Mouse (Mus musculus) thymus, adult 2 months (tissue): ENCODE data around the gene Ttbk1. TPM values are rescaled to one million over a fixed set of nuclear protein-coding genes. Genes with fewer than 3 reads are reported as not detected.
"Not testable (repeated sequence)": the region's sequence is repeated elsewhere in the genome, so short reads cannot be mapped to it uniquely, and the experiment has no call there.

Experiments used
- DNase-seq: peaks from one replicate; pipeline ENCODE4 v3.0.0; 2021
- H3K27ac ChIP-seq: fragments of 200-500 bp; 2 replicates; pipeline ENCODE4 v1.5.1; 2012; ENCODE audit warnings: low read length, control low read depth; ENCODE audit not compliant: control insufficient read depth, insufficient read depth
- H3K27me3 ChIP-seq: fragments of 200-500 bp; 2 replicates; pipeline ENCODE4 v1.6.1; 2012; ENCODE audit warnings: mild to moderate bottlenecking, low read length, moderate library complexity, mixed read lengths; ENCODE audit not compliant: control insufficient read depth, insufficient read depth
- H3K36me3 ChIP-seq: fragments of 200-500 bp; 2 replicates; pipeline ENCODE4 v1.6.1; 2012; ENCODE audit warnings: mild to moderate bottlenecking, low read length, moderate library complexity; ENCODE audit not compliant: control insufficient read depth, insufficient read depth
- H3K4me1 ChIP-seq: fragments of 200-500 bp; replicated peaks from 2 replicates; pipeline ENCODE4 v1.6.1; 2012; ENCODE audit warnings: low read length; ENCODE audit not compliant: control insufficient read depth, insufficient read depth
- H3K4me3 ChIP-seq: fragments of 200-500 bp; 2 replicates; pipeline ENCODE4 v1.5.1; 2012; ENCODE audit warnings: mild to moderate bottlenecking, low read length, control low read depth, moderate library complexity; ENCODE audit not compliant: control insufficient read depth, insufficient read depth
- CTCF ChIP-seq: fragments of 200-500 bp; IDR thresholded peaks from 2 replicates; pipeline ENCODE4 v1.5.1; 2012; ENCODE audit warnings: mild to moderate bottlenecking, control low read depth, low read length, moderate library complexity, borderline replicate concordance; ENCODE audit not compliant: control insufficient read depth, poor library complexity, insufficient read depth; ENCODE audit errors: extremely low read depth
- POLR2A ChIP-seq: fragments of 200-500 bp; IDR thresholded peaks from 2 replicates; pipeline ENCODE4 v1.6.1; 2012; ENCODE audit warnings: mild to moderate bottlenecking, low read length, control low read depth, moderate library complexity; ENCODE audit not compliant: control insufficient read depth, poor library complexity, insufficient read depth; ENCODE audit errors: extremely low read depth
- WGBS: fragments of 180-500 bp; shearing (Covaris S2); methylation state at CpG from one replicate; pipeline ENCODE4 v1.1.7; 2018; 5-methylcytosine and 5-hydroxymethylcytosine counted together
- polyA plus RNA-seq: library from polyadenylated mRNA; depleted of rRNA; stranded (reverse); fragments of >200 nt; gene quantifications from 2 replicates; pipeline ENCODE4 v1.2.3, GENCODE M21; 2012

Ttbk1 gene
- polyA plus RNA-seq, 1 experiment: 1.0 TPM

- peak; percentile 77 for DNase-seq
- no peak within 1 kb of the TSS for H3K27ac ChIP-seq
- H3K4me3 ChIP-seq: peak within 1 kb of the TSS; percentile 50
- no peaks in the 10 kb centered on the region for H3K27me3 ChIP-seq
- 2% methylated on average over 44 of the region's 44 CpGs for WGBS
- H3K4me1 ChIP-seq: peaks cover 5% of the 10 kb centered on the region
- TF ChIP-seq POLR2A (0 out of 2 replicates have a peak, but pooled peaks have one; percentile 16), CTCF (peak; percentile 35; the same call in 1 of the 2 replicates)
- H3K36me3 ChIP-seq: no peaks in the 10 kb centered on the region
Observed at GRCm38 (mm10) chr17:46496623-46497434, 9.4 kb upstream of the Ttbk1 start, which contains the start of gene Dnph1. Gene Dnph1 (plus strand): TSS chr17:46496711.

- H3K4me3 ChIP-seq, H3K4me1 ChIP-seq, H3K36me3 ChIP-seq: not testable (repeated sequence)
Observed at GRCm38 (mm10) chr17:46496081-46496480, 8.6 kb upstream of the Ttbk1 start.

GRCm38 (mm10) chr17:46495486-46495885, 8.0 kb upstream of the Ttbk1 start:
- DNase-seq: no peak
- 87% methylated on average over 5 of the region's 5 CpGs for WGBS
- no peaks in the 10 kb centered on the region for H3K36me3 ChIP-seq
- H3K27me3 ChIP-seq: no peaks in the 10 kb centered on the region
- H3K4me1 ChIP-seq: peaks cover 5% of the 10 kb centered on the region
- no peak for TF ChIP-seq POLR2A
- no peak for TF ChIP-seq CTCF
- H3K27ac ChIP-seq: no peak overlapping the region
- H3K4me3 ChIP-seq: no peak overlapping the region

More at GRCm38 (mm10) chr17:46496081-46496480, 8.6 kb upstream of the Ttbk1 start:
- DNase-seq, H3K27me3 ChIP-seq, H3K27ac ChIP-seq: not testable (repeated sequence)

GRCm38 (mm10) chr17:46486995-46487394, 480 bp downstream of the Ttbk1 start:
- Histone ChIP-seq H3K27ac (no peak overlapping the region), H3K27me3 (peaks cover 26% of the 10 kb centered on the region), H3K4me1 (no peaks in the 10 kb centered on the region; the same call in none of the 2 replicates), H3K36me3 (no peaks in the 10 kb centered on the region), H3K4me3 (no peak overlapping the region)
- no peak for DNase-seq
- WGBS: 16% methylated on average over 22 of the region's 22 CpGs
- no peak for TF ChIP-seq POLR2A
- TF ChIP-seq CTCF: no peak

- TF ChIP-seq CTCF (no peak), POLR2A (no peak)
- Histone ChIP-seq H3K27me3 (peaks cover 26% of the 10 kb centered on the region), H3K27ac (no peak overlapping the region), H3K36me3 (no peaks in the 10 kb centered on the region), H3K4me3 (no peak overlapping the region), H3K4me1 (no peaks in the 10 kb centered on the region; the same call in none of the 2 replicates)
- 12% methylated on average over 6 of the region's 6 CpGs for WGBS
- DNase-seq: no peak
Observed at GRCm38 (mm10) chr17:46484461-46484875, 3.0 kb downstream of the Ttbk1 start.

GRCm38 (mm10) chr17:46484021-46484431, 3.4 kb downstream of the Ttbk1 start:
- peaks cover 26% of the 10 kb centered on the region for H3K27me3 ChIP-seq

More at GRCm38 (mm10) chr17:46484021-46484431, 3.4 kb downstream of the Ttbk1 start:
- 3% methylated on average over 13 of the region's 13 CpGs for WGBS
- Histone ChIP-seq H3K27ac (no peak overlapping the region), H3K36me3 (no peaks in the 10 kb centered on the region), H3K4me1 (no peaks in the 10 kb centered on the region; the same call in none of the 2 replicates), H3K4me3 (no peak overlapping the region)
- no peak for DNase-seq
- TF ChIP-seq CTCF: no peak
- TF ChIP-seq POLR2A: no peak
